Mouse (Mus musculus) frontal cortex, postnatal 36 days (tissue): ENCODE measurements at regions not wholly inside any gene's neighbourhood (a gene's known extent, or its start where the extent isn't known, plus 50 kb on each side); places are given as distances from the start of the nearest gene placed in this dataset.

Experiments
- DNase-seq, 2 experiments: peaks; one replicate each; pipeline ENCODE4 v3.0.0; 2022; ENCODE audit warnings: low spot score in 2 of 2

- peak; percentile 1 to 7 for DNase-seq
These were observed 350.7 kb upstream of the Rasa1 start for GRCm38 (mm10) chr13:85639376-85640229.

- peak; percentile 3 to 16 for DNase-seq
These were observed 340.7 kb upstream of the Rasa1 start for GRCm38 (mm10) chr13:85629506-85630175.
